Mouse (Mus musculus) heart, adult 2 months (tissue): ENCODE data around the gene Fam90a1a.

Experiments
- CTCF ChIP-seq: fragments of 200-600 bp; IDR thresholded peaks from 2 replicates; pipeline ENCODE4 v1.8.1; 2022; ENCODE audit warnings: antibody characterized with exemption, mild to moderate bottlenecking, moderate library complexity
- POLR2A ChIP-seq: fragments of 200-500 bp; IDR thresholded peaks from 2 replicates; pipeline ENCODE4 v1.6.1; 2011; ENCODE audit warnings: mild to moderate bottlenecking, low read depth, low read length, control low read depth; ENCODE audit not compliant: insufficient read depth

DNA sequence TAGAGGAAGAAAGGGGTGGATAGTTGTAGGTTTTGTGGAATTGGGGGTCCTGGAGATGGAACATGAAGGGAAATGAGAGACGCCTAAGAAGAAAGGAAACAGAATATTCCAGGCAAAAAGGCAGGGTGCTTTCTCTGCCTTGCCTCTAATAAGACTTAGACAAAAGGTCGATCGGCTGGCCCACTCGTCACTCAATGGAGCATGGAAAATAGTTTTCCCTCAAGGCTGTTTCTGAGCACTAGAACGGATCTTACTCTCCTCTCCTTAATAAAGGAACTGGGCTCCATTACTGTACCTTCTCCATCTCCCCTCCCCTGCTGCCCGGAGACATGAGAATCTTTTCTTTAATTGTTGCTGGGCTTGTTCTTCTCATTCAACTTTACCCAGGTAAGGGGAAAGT is 12.1 kb upstream of the Fam90a1a start, which contains the start of gene Defb13:
- TF ChIP-seq POLR2A (no peak), CTCF (no peak)
